Mouse (Mus musculus) gastrocnemius, postnatal 4 days (tissue): ENCODE data around the gene Fnbp1. TPM values are rescaled to one million over a fixed set of nuclear protein-coding genes. Genes with fewer than 3 reads are reported as not detected.

Source experiments
- DNase-seq, 2 experiments: peaks; one replicate each; pipeline ENCODE4 v3.0.0; 2021 to 2022; ENCODE audit warnings: low spot score in 2 of 2, mixed read lengths in 2 of 2
- total RNA-seq, 2 experiments: library from RNA; stranded (reverse); gene quantifications; 2 replicates each; pipeline ENCODE4 v1.2.3; 2021

Gene Fnbp1
- total RNA-seq, 2 experiments from 2014 or later, result 33.8 to 37.3 TPM

GRCm38 (mm10) chr2:31040487-31040886, 101.3 kb downstream of the Fnbp1 start:
- DNase-seq, result no peak

- no peak for DNase-seq
These were observed 101.8 kb downstream of the Fnbp1 start for GRCm38 (mm10) chr2:31040043-31040442.

GRCm38 (mm10) chr2:31036811-31037210, 105.0 kb downstream of the Fnbp1 start:
- DNase-seq, result no peak

- DNase-seq, result no peak
These were observed 109.8 kb downstream of the Fnbp1 start for GRCm38 (mm10) chr2:31031972-31032371.

DNA sequence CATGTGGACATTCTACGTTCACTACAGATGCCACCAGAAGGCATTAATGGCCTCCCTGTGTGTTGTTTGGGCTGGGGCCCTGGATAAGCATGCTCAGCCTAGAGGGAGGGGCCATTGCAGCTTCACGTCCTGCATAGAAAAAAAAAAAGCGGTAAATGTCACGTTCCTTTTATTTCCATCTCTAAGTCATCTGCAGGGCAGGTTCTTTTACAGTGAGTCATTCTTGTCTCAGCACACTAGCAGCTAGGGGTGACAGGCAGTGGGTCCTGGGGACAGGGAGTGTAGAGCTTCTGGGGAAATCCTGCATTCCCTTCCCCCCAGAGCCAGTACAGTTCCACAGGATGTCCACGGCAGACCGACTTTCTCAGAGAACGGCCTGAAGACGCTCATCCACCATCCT, 115.2 kb downstream of the Fnbp1 start:
- no peak for DNase-seq

DNA sequence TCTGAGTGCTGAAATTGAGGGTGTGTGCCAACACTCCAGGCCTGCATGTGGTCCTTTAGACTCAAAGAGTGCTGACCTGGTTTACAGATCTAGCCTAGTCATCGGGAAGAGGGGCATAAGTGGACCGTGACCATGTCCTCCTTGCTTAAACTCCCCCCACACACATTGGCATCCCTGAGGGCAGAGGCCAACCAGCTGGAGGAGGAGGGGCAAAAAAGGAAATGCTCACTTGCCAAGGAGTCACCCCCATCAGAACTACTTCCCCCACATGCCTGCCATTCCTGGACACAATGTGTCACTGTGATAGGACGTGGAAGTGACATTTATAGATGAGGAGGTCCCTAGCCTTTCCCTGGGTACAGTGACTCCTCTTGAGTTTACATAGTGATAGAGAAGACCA, 116.3 kb downstream of the Fnbp1 start:
- DNase-seq, result no peak

DNA sequence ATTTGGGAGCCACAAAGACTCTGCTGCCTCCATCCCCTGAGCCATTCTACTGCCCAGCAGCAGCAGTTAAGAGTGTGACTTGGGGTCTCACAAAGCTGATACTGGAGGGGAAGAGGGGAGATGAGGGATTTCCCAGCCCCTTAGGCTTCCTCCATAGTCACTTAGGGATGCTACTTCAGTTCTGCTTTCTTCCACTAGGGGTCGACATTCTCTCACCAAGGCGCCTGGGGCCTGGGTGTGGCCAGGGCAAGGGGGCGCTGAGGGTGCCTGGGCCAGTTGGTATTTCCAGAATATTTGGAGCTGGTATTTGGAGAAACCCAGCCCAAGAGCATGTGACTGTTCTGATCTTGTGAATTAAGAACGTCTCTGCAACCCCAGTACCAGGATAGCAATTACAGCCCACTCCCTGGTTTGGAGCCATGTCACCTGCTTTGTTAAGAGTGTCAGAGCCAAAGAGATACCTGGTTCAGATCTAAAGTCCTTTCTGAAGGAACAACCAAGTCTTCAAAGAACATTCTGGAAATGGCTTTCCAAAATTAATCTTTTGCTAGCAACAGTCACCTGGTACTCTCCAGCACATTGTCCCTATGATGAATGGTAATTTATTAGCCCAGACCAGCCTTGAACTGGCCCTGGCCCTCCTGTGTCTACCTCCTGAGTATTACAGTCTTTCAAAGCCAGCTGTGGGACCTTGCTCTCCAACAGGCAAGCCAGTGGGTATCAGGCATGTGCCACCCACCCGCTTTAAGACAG, 117.0 kb downstream of the Fnbp1 start:
- DNase-seq, result peak in 1 of 2 experiments; percentile 51

DNA sequence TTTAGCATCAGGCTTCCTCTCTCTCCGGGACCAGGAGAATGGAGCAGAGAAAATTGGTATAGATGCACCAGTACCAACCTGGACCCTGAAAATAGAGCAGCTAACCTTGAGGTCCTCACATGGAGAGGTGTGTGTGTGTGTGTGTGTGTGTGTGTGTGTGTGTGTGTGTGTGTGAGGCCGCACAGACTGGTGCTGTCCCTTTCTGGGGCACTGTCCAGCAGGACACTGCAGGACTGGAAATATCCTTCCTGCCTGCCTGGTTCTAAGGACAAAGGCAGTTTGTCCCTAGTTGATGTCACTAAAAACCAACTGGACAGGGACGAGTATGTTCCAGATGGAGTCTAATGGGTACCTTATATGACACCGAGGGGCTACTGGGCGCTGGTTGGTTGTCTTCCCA, 117.9 kb downstream of the Fnbp1 start:
- no peak for DNase-seq

GRCm38 (mm10) chr2:31020202-31020601, 121.6 kb downstream of the Fnbp1 start:
- DNase-seq, result no peak

- no peak for DNase-seq
These were observed 122.8 kb downstream of the Fnbp1 start for GRCm38 (mm10) chr2:31019011-31019410.

DNA sequence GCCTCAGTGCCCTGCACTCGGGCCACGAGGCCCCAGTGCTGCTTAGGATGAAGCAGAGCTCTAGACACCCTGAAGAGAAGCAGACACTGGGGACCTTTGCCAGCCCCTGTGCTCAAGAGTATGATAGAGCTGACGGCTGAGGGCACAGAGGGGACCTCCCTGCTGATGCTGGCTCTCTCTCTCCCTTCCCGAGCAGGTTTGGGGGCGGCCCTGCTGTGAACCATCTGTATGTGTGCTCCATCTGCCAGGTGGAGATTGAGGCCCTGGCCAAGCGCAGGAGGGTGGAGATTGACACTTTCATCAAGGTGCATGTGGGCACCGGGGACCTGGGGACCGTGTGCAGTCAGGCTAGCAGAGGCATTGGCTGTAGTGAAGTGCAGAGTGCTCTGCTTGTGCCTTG, 123.3 kb downstream of the Fnbp1 start:
- DNase-seq, result no peak

GRCm38 (mm10) chr2:31017625-31018317, 124.0 kb downstream of the Fnbp1 start:
- DNase-seq, result no peak

DNA sequence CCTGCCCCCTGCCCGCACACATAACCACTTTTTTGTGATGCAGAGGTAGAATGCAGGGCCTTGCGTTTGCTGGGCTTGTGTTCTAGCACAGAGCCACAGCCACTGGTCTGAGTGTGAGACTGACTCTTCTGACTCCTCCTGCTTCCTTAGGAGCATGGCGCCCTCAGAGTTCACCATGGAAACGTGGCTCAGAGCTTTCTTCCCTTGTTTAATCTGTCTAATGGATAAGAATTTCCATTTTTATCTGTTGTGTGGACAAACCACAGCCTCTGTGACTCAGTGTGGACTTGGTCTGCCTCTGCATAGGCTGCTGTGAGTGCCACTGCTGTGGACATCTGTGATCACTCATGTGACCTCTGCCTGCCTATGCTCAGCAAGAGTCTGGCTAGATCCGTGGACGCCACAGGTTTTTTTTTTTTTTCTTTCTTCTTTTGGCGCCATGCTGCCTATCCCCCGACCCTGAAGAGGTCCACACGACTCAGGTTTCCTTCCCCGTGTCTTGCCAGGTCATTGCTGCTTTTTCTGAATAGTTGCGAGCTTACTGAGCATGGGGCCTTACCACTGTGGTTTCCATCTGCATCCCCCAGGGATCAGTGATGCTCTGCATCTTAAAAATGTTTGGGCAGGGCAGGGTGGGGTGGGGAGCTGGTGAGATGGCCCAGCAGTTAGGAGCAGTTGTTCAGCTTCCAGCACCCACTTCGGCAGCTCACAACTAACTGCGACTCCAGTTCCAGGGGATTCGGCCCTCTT, 128.3 kb downstream of the Fnbp1 start:
- DNase-seq, result no peak

- no peak for DNase-seq
These were observed 134.6 kb downstream of the Fnbp1 start for GRCm38 (mm10) chr2:31007208-31007607.

GRCm38 (mm10) chr2:31006434-31006833, 135.4 kb downstream of the Fnbp1 start:
- no peak for DNase-seq

DNA sequence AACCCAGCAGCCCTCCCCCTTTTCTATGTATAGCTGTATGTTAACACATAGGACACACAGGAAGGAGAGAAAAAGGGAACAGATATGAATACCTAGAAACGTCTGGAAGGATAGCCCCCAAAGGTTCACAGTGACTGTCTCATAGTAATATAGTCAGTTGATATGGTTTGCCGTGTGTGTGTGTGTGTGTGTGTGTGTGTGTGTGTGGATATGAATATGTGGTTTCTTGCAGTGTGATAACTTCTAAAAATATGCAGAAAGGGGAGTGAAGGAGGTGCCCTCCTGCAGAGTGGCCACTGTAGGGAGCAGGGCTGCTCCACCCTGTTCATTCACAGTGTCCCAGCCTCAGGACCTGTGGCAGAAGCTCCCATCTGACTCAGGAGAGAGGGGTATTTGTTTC, 136.4 kb downstream of the Fnbp1 start:
- DNase-seq, result no peak

DNA sequence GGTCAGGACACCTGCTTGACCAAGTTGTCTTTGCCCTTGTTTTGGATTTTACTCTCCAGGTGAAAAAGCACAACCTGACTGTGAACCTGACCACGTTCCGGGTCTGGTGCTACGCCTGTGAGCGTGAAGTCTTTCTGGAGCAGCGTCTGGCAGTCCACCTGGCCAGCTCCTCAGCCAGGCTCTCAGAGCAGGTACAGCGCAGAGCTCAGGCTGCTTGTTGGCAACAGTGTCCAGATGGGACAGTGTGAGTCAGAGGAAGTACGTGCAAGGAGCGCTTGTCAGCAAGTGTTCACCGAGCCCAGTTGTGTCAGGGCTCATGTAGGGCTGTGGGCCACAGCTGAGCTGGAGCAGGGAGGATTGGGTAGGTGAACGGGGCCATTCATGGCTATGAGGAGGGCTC, 139.0 kb downstream of the Fnbp1 start:
- no peak for DNase-seq

- DNase-seq, result no peak
These were observed 143.2 kb downstream of the Fnbp1 start for GRCm38 (mm10) chr2:30998443-30999260.

DNA sequence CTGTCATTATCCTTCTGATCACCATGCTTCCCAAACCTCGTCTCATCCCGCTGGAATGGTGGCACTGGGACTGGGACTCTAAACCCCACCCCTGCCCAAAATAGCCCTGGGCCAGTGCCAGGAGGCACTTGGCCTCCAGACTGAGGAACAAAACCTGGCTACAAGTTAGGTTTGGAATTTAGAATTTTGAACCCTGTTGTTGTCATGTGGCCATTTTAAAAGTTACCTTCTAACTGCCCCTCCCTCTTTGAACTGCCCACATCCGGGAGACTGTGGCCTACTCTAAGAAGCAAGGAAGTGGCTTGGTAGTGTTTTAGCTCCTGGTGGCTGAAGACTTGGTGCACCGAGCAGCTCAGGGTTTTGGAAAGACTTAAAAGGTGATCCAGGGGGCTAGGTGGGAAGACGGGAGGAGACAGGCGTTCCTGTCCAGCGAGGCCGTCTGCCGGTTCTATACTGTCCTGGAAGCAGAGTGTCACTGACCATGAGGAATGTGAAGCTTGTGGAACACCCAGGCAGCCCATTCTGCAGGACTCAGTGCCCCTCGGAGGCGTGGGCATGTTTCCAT, 146.3 kb downstream of the Fnbp1 start:
- no peak for DNase-seq

DNA sequence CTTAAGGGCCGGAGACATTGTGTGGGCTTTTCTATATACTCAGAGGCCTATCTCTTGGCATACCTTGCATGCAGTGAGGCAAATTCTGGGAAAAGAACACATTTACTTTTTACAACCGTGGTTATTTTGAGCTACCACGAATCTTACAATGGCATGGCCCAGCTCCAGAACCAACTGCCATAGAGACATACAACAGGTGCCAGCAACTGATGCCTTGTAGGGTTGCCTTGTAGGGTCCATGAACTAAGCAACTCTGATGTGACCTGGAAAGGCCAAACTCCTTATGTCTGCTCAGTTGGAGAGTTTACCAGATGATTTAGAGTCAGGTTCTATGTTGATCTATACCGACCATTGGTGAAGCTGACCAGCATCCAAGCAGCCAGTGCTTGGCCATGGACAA, 147.0 kb downstream of the Fnbp1 start:
- no peak for DNase-seq

DNA sequence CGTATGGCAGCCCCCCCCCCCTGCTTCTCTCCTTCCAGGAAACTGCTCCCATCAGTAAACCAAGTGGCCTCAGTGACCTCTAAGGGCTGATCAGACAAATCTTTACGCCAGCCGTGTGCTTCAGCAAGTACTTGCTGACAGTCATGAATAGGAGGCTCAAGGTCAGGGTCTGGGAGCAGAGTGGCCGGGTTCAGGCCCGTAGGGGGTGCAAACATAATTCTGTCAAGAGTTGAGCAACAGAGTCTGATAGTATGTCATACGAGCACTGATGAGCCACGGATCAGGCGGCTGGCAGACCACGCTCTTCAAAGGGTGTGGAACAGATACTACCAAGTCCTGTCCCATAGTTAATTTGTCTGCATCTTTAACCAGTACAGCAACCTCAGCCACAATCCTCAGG, 151.6 kb downstream of the Fnbp1 start:
- no peak for DNase-seq
